Mouse (Mus musculus): ENCODE measurements around the gene Cbwd1. TPM values are rescaled to one million over a fixed set of nuclear protein-coding genes. Genes with fewer than 3 reads are reported as not detected.

Gene Cbwd1
- 40.4 TPM for polyA plus RNA-seq (2014; fragmentation: Illumina TruSeq; extraction: RNeasy Lipid Tissue Mini Kit (QIAGEN cat#74804); ENCODE audit: low read depth, low replicate concordance)

DNA sequence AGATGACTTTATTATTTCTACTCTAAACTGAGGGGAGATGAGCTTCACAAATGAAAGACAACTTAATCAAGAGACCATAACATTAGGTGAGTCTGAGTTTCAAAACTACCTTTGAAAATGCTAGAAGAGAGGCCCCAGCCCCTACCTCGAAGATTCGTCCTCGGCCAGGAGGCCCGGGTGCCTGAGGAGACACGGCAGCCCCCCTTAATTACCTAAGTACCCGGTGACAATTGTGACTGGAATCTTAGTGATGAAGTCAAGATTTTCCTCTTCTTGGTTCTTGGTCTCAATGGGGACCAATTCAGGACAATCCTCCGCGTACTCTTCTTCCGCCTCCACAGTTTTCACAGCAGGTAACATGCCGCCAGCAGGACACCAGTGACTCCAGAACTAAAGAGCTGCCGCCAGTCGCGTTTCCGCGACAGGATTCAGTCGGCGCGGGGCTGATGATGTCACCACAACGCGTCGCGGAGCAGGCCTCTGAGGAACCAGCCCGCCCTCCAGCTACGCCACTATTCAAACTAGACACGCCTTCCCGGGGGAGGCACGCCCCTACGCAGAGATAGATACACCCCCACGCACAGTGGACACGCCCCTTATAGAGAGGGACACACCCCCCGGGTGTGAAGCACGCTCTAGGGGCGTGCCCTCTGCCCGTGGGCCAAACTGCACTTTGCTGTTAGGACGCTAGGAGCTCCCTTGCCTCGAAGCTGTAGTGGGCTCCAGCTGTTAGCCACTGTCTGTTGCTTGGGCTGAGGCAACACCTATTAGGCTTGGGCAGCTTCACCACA, at the start of gene Cbwd1:
TSS of gene Cbwd1 (minus strand) at position 439 of the 791 bp plus-strand sequence.

DNA sequence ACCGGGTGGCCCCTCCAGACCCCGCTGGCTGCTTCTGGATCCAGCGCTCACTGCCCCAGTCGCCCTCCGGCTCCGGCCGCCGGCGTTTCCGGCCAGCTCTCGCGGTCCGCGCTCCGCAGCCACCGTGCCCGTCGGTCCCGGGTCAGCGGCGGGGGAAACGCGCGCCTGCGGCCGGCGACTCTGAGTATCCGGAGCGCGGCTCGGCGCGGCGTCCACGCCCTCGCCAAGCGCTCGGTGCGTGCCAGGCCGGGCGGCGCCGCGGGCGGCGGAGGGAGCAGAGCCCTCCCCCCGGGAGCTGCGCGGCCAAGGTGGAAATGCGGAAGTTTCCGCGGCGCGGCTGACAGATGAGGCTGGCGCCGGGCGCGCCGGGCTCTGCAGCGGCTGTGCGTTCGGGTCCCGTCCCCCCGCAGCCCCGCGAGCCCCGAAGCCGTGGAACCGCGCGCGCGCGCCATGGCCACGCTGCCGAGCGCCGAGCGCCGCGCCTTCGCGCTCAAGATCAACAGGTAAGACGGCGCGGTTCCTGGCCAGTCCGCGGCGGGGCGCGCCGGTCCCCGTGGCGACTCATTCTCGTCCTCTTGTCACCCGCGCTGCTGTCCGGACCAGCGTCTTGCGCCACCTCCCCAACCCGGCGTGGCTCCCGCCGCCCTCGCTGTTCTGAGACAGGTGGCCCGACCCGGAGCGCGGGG, 37.9 kb upstream of the Cbwd1 start, which contains the start of gene Dock8:
TSS of gene Dock8 (plus strand) at position 334 of the 686 bp plus-strand sequence.

DNA sequence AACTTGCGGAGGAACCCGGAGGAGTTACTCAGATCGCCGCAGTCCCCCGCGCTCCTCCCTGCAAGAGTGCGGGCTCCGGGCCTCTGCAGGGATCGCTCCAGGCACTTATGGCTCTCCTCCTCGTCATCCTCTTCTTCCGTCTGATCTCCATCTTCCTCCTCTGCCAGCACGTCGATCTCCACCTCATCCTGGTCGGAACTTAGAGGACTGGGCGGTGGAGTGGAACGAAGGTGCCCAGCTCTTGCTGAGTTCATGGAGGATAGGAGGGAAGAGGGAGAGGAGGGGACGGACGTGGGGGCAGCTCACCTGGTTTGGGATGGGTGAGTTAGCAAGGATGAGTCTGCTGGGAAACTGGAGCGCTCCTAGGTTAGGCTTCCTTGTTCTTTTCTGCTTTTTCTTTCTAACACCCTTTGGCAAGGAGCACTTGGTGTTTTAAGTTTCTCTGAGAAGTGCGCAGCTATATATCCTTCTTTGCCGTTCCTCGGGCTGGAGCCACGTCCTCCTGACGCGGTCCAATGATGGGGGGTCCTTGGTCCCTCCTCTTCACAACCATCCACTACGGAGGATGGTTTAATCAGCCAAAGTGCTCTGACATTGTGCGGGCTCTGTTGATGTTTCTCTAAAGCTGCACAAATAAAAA, 60.7 kb downstream of the Cbwd1 start, which contains the start of gene Foxd4:
TSS of gene Foxd4 (minus strand) at position 617 of the 640 bp plus-strand sequence.

DNA sequence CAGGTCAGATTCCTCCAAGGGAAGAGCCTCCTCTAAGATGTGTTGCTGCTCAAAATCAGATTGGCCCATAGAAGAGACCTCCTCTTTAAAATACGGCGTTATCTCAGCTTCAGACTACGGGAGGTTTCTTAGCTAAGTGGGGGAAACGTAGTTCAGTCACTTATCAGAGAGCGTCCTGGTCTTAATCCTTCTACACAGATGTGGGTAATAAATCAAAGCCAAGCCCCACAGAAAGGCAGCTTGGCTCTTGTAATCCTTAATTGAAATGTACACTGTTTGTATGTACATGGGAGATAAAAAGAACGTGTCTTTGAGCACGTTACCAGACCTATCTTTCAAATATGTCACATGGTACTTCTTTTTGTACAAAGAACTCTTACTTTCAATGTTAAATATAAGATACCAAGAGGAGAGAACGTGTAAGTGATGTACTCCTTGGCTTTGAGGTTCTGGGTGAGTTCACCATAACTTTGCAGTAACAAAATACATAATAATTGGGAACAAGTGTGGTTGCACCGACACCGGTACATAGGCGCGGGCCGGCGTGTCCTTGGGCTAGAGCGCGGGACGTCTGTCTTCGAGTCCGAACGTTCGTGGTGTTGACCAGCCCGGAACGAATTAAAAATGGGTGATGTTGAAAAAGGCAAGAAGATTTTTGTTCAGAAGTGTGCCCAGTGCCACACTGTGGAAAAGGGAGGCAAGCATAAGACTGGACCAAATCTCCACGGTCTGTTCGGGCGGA, 86.1 kb downstream of the Cbwd1 start, which contains the start of gene Gm10053:
TSS of gene Gm10053 (plus strand) at position 558 of the 742 bp plus-strand sequence.

Other genes with a start within 250 kb of the Cbwd1 start
- gene Pgm5, start 99.8 kb downstream of the Cbwd1 start, polyA plus RNA-seq (2014; fragmentation: Illumina TruSeq; extraction: RNeasy Lipid Tissue Mini Kit (QIAGEN cat#74804); ENCODE audit: low read depth, low replicate concordance), result 80.5 TPM
- gene Gm10053, start 85.9 kb downstream of the Cbwd1 start, polyA plus RNA-seq (2014; fragmentation: Illumina TruSeq; extraction: RNeasy Lipid Tissue Mini Kit (QIAGEN cat#74804); ENCODE audit: low read depth, low replicate concordance), result 611 TPM
- gene Foxd4, start 60.4 kb downstream of the Cbwd1 start, polyA plus RNA-seq (2014; fragmentation: Illumina TruSeq; extraction: RNeasy Lipid Tissue Mini Kit (QIAGEN cat#74804); ENCODE audit: low read depth, low replicate concordance), result not detected
- gene Dock8, start 37.9 kb upstream of the Cbwd1 start, polyA plus RNA-seq (2014; fragmentation: Illumina TruSeq; extraction: RNeasy Lipid Tissue Mini Kit (QIAGEN cat#74804); ENCODE audit: low read depth, low replicate concordance), result 4.6 TPM